Mouse (Mus musculus) olfactory bulb, adult 2 months (tissue): Measurements from ENCODE around the gene Zfp248.

ENCODE experiments used
- CTCF ChIP-seq: fragments of 200-500 bp; IDR thresholded peaks from 2 replicates; pipeline ENCODE4 v1.5.1; 2012; ENCODE audit warnings: low read depth, mild to moderate bottlenecking, low read length, moderate library complexity; ENCODE audit not compliant: insufficient read depth
- POLR2A ChIP-seq: fragments of 200-500 bp; IDR thresholded peaks from 2 replicates; pipeline ENCODE4 v1.6.1; 2012; ENCODE audit warnings: mild to moderate bottlenecking, low read depth, low read length, moderate library complexity; ENCODE audit not compliant: insufficient read depth

DNA sequence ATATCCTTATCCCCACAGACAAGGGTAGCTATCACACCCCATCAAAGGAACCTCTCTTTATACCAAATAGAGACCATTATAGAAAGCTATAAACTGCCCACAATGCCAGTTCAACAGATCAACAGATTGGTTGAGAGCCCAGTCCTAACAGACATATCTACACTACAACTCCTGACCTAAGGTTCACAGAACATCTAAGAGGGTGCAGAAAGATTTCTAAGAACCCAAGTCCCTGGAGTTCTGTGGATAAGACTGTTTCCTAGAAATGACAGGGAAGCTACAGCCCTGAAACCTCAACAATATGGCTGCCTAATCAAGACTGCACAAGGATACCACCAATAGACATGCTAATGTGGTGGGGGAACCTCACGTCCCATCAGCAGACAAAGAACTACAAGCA lies 44.9 kb downstream of the Zfp248 start:
- TF ChIP-seq POLR2A (no peak), CTCF (no peak)
